Mouse (Mus musculus): ENCODE data around the gene Smim4. TPM values are rescaled to one million over a fixed set of nuclear protein-coding genes. Genes with fewer than 3 reads are reported as not detected.
A peak's percentile ranks its signal among the peaks of the same experiment; 100 is the strongest.

Gene Smim4
- polyA plus RNA-seq, 2 experiments from 2014 or later, result 66.3 to 68.7 TPM

- ATAC-seq, result no peak
Measured at GRCm38 (mm10) chr14:31138219-31138896, 9.6 kb upstream of the Smim4 start.

GRCm38 (mm10) chr14:31137791-31138190 is 9.0 kb upstream of the Smim4 start:
- ATAC-seq, result no peak

GRCm38 (mm10) chr14:31137281-31137595 is 8.5 kb upstream of the Smim4 start:
- ATAC-seq, result no peak

GRCm38 (mm10) chr14:31136411-31137280 is 7.9 kb upstream of the Smim4 start:
- ATAC-seq, result no peak

GRCm38 (mm10) chr14:31135495-31136410 is 7.0 kb upstream of the Smim4 start:
- ATAC-seq, result no peak

GRCm38 (mm10) chr14:31134015-31135000 is 5.6 kb upstream of the Smim4 start:
- ATAC-seq, result no peak

- no peak for ATAC-seq
Measured at GRCm38 (mm10) chr14:31133023-31133665, 4.4 kb upstream of the Smim4 start.

GRCm38 (mm10) chr14:31132491-31132975 is 3.8 kb upstream of the Smim4 start:
- no peak for ATAC-seq

GRCm38 (mm10) chr14:31132031-31132430 is 3.3 kb upstream of the Smim4 start:
- ATAC-seq, result no peak

- ATAC-seq, result no peak
Measured at GRCm38 (mm10) chr14:31131272-31131821, 2.6 kb upstream of the Smim4 start.

GRCm38 (mm10) chr14:31130236-31131220 is 1.8 kb upstream of the Smim4 start, which contains the start of gene Nt5dc2:
Nt5dc2 (plus strand) TSS chr14:31131053.
- ATAC-seq, result peak; percentile 4

- no peak for ATAC-seq
Measured at GRCm38 (mm10) chr14:31129326-31130235, 825 bp upstream of the Smim4 start.

- peak; percentile 42 for ATAC-seq
Measured at GRCm38 (mm10) chr14:31128101-31128825, 493 bp downstream of the Smim4 start.

GRCm38 (mm10) chr14:31126826-31127225 is 1.9 kb downstream of the Smim4 start:
- ATAC-seq, result no peak

- ATAC-seq, result no peak
Measured at GRCm38 (mm10) chr14:31125106-31126075, 3.4 kb downstream of the Smim4 start.

- no peak for ATAC-seq
Measured at GRCm38 (mm10) chr14:31115522-31115921, 13.2 kb downstream of the Smim4 start.
